Mouse (Mus musculus) midbrain, embryonic 13.5 days (tissue): Measurements from ENCODE around the gene Dppa4. TPM values are rescaled to one million over a fixed set of nuclear protein-coding genes. Genes with fewer than 3 reads are reported as not detected.

Experiments used
- ATAC-seq: fragments of 200-750 bp; cut with Nextera tagmentation; 2 replicates; pipeline ENCODE4 v1.8.0; 2017; ENCODE audit warnings: mild to moderate bottlenecking, moderate TSS enrichment, moderate library complexity
- H3K27ac ChIP-seq: fragments of 300-500 bp; sonication (generic); 2 replicates; pipeline ENCODE4 v1.5.1; 2015; ENCODE audit warnings: inconsistent platforms, mild to moderate bottlenecking, moderate library complexity
- H3K27me3 ChIP-seq: fragments of 300-500 bp; sonication (generic); 2 replicates; pipeline ENCODE4 v1.6.1; 2015; ENCODE audit warnings: mild to moderate bottlenecking, inconsistent platforms
- H3K36me3 ChIP-seq: fragments of 300-500 bp; sonication (generic); 2 replicates; pipeline ENCODE4 v1.6.1; 2015; ENCODE audit warnings: mild to moderate bottlenecking, inconsistent platforms
- H3K4me1 ChIP-seq: fragments of 300-500 bp; sonication (generic); replicated peaks from 2 replicates; pipeline ENCODE4 v1.6.1; 2015; ENCODE audit warnings: inconsistent platforms
- H3K4me2 ChIP-seq: fragments of 300-500 bp; sonication (generic); replicated peaks from 2 replicates; pipeline ENCODE4 v1.6.1; 2015; ENCODE audit warnings: moderate library complexity, mild to moderate bottlenecking, inconsistent platforms
- H3K4me3 ChIP-seq: fragments of 300-500 bp; sonication (generic); replicated peaks from 2 replicates; pipeline ENCODE4 v1.5.1; 2015; ENCODE audit warnings: mild to moderate bottlenecking, inconsistent platforms
- H3K9ac ChIP-seq: fragments of 300-500 bp; sonication (generic); replicated peaks from 2 replicates; pipeline ENCODE4 v1.6.1; 2015; ENCODE audit warnings: mild to moderate bottlenecking, inconsistent platforms
- H3K9me3 ChIP-seq: fragments of 300-500 bp; sonication (generic); 2 replicates; pipeline ENCODE4 v1.6.1; 2016; ENCODE audit warnings: mild to moderate bottlenecking, inconsistent platforms
- WGBS: fragments of 180-500 bp; shearing (Covaris S2); methylation state at CpG from one replicate; pipeline ENCODE4 v1.1.7; 2015; 5-methylcytosine and 5-hydroxymethylcytosine counted together
- polyA plus RNA-seq: library from polyadenylated mRNA; unstranded; fragments of >200 nt; fragmentation: Nextera tagmentation; extraction: Ambion mirVana; gene quantifications from 2 replicates; pipeline ENCODE4 v1.2.1, GENCODE M21; 2015

The Dppa4 gene
- polyA plus RNA-seq, 1 experiment from 2014 or later = not detected

DNA sequence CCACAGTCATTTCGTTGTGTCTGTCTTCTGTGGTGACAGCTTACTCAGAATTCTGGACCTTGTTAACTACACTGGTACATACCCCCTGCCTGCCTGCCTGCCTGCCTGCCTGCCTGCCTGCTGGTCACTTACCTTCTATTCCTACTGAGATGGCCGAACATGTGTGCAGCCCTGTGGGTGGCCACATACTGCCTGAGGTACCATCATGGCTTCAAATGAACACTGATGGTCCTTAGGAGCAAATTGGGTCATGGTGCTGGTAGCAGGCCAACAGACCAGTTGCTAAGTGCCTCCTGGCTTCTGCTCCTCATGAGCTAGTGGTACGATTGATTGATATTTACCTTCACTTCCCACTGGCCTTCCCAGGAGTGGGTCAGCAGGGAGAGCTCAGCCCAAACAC lies 48.3 kb downstream of the Dppa4 start:
- Histone ChIP-seq H3K36me3 (no peaks in the 10 kb centered on the region), H3K9me3 (no peaks in the 10 kb centered on the region), H3K4me2 (no peak overlapping the region), H3K4me3 (no peak overlapping the region), H3K4me1 (no peaks in the 10 kb centered on the region), H3K27ac (no peak overlapping the region), H3K9ac (no peak overlapping the region), H3K27me3 (no peaks in the 10 kb centered on the region)
- WGBS = 90% methylated on average over 3 of the region's 3 CpGs
- ATAC-seq = no peak

DNA sequence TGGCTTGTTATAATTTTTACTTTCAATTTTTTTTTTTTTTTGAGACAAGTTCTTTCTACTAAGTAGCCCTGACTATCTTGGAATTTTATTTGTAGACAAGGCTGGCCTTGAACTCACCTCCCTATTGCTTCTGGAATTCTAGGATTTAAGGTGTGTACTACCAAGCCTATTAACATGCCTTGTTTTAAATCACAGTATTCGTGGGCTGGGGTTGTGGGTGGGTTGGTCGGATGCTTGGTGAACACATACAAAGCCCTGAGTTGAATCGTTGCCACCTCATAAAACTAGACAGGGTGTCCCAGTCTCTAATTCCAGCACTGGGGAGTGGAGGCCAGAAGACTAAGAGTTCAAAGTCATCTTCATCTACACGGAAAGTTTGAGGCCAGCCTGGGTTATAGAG lies 51.8 kb downstream of the Dppa4 start:
- Histone ChIP-seq H3K27me3 (no peaks in the 10 kb centered on the region), H3K9ac (no peak overlapping the region), H3K27ac (no peak overlapping the region), H3K9me3 (no peaks in the 10 kb centered on the region), H3K4me2 (no peak overlapping the region), H3K36me3 (no peaks in the 10 kb centered on the region), H3K4me3 (no peak overlapping the region), H3K4me1 (no peaks in the 10 kb centered on the region)
- WGBS = 89% methylated on average over 4 of the region's 4 CpGs
- ATAC-seq = no peak

Other genes starting within 250 kb of the Dppa4 start
- not detected in 2 replicates for gene Dppa2, start 20.2 kb downstream of the Dppa4 start, polyA plus RNA-seq
- gene Gm5485, start 128.7 kb downstream of the Dppa4 start, polyA plus RNA-seq = not detected in 2 replicates
- not detected in 2 replicates for gene Morc1, start 147.5 kb downstream of the Dppa4 start, polyA plus RNA-seq